Mouse (Mus musculus) skeletal muscle tissue, postnatal 0 days (tissue): ENCODE results near the gene Rab3gap1. TPM values are rescaled to one million over a fixed set of nuclear protein-coding genes. Genes with fewer than 3 reads are reported as not detected.

Experiments
- polyA plus RNA-seq: library from polyadenylated mRNA; unstranded; fragments of >200 nt; fragmentation: Nextera tagmentation; extraction: Ambion mirVana; gene quantifications from 2 replicates; pipeline ENCODE4 v1.2.1, GENCODE M21; 2015

Gene Rab3gap1
- polyA plus RNA-seq, result 15.5 and 19.4 TPM in 2 replicates

DNA sequence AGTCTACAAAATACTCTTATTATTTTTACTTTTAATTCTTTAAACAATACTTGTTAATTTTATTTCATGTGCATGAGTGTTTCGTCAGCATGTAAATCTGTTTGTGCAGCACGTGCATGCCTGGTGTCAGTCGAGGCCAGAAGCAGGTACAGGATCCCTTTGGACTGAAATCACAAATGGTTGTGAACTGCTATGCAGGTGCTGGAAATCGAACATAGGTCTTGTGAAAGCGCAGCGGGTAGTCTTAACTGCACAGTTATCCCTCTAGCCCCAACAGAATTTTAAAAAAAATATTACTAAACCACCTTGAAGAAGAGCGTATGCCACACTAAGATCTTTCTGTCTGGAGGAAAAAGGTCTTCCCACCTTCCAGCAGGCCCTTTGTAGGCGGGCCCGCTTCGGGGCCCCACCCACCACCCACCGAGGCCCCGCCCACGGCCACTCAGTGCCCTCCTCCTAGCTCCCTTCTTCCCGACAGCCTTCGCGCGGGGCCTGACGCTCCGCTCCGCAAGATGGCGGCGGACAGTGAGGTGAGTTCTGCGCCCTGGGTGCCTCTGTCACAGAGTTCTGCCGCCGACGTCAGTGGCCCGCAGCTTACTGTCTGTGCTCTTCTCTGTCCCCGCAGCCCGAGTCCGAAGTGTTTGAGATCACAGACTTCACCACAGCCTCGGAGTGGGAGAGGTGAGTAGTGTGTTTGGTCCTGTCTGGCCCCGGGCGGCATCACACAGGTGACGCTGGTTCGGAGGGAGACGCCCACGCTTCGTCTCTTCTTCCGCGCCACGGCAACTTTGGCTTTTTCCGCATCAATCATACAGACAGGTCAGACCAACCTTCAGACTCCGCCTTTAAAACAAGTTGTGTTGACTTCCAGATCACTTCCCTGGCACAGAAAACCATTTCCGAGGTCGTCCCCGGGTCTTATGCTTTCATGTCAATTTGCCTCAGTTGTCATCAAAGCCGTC, at the start of gene Rab3gap1:
Gene Rab3gap1, plus strand, starts transcription at position 474 of the 962 bp plus-strand sequence.

DNA sequence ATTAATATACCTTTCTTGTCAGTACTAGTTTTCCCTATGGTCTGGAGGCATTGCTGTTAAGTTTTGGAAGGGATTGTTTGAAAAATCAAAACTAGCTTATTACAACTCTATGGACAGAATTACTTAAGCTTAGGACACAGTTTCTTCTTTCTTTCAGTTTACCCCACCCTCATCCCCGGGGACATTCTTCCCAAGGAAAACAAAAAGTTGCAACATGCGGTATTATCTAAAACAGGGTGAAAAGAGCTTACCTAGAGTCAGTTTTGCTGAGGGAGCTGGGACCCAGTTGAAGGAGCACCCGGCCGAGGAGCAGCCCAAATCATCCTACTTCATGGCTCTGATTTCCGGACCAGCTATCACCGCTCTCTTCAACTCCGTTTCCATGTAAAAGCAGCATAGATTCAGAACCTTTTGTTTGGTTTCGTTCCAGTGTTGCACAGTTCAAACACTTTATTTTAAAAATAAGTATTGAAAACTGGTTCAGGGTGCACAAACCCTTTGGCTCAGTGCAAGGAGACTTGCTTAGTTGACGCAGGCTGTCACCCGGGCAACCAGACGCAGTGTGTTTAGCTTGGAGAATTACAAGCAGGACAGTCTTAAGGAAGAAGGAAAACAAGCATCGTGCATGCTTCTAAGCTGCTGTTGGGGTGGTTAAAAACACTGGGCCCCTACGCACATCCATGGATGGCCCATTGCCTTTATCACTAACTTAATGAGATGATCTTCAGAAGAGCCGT, 13.9 kb upstream of the Rab3gap1 start, which contains the start of gene Map3k19:
Gene Map3k19, minus strand, starts transcription at position 546 of the 737 bp plus-strand sequence.

Other genes starting within 250 kb of the Rab3gap1 start
- 0.30 and 0.64 TPM in 2 replicates for gene Tmem163, start 189.2 kb upstream of the Rab3gap1 start, polyA plus RNA-seq
- 0.12 TPM in 1 of 2 replicates, not detected in the other for gene Acmsd, start 139.4 kb upstream of the Rab3gap1 start, polyA plus RNA-seq
- 32.4 and 42.2 TPM in 2 replicates for gene Ccnt2, start 94.6 kb upstream of the Rab3gap1 start, polyA plus RNA-seq
- gene Map3k19, start 13.7 kb upstream of the Rab3gap1 start, polyA plus RNA-seq, result not detected in 2 replicates
- gene Zranb3, start 234.3 kb downstream of the Rab3gap1 start, polyA plus RNA-seq, result 4.2 and 5.7 TPM in 2 replicates
- gene R3hdm1, start 234.5 kb downstream of the Rab3gap1 start, polyA plus RNA-seq, result 45.2 and 46.7 TPM in 2 replicates